Mouse (Mus musculus): ENCODE data around the gene Sh3gl2. TPM values are rescaled to one million over a fixed set of nuclear protein-coding genes. Genes with fewer than 3 reads are reported as not detected.

The Sh3gl2 gene
- total and polyA plus RNA-seq, 3 experiments = not detected

GRCm38 (mm10) chr4:85196201-85196600 lies 8.7 kb upstream of the Sh3gl2 start:
- no peaks in the 10 kb centered on the region for H3K79me2 ChIP-seq (replicated peaks; ENCODE audit: control insufficient read depth, extremely low read depth, insufficient read depth, poor library complexity, severe bottlenecking)
- H3K9me3 ChIP-seq (replicated peaks; ENCODE audit: low read length) = peaks cover 42% of the 10 kb centered on the region
- H3K27ac ChIP-seq (ENCODE audit: insufficient read depth, low read depth) = no peak overlapping the region
- H3K27me3 ChIP-seq (replicated peaks) = no peaks in the 10 kb centered on the region
- H3K4me2 ChIP-seq (ENCODE audit: insufficient read depth, low read depth, poor library complexity, severe bottlenecking) = no peak overlapping the region
- in situ Hi-C loops (cut with MboI; ENCODE audit: low pct_ligation_motif_present, low pct_unique_long_range_greater_than_20kb, low sequenced_read_pairs) = no loop called here
- no peaks in the 10 kb centered on the region for H3K4me1 ChIP-seq (ENCODE audit: control insufficient read depth in 1 of 2, insufficient read depth in 2 of 2)
- dilution Hi-C loops (cut with MboI; ENCODE audit: extremely low pct_ligation_motif_present, extremely low pct_unique_long_range_greater_than_20kb, low sequenced_read_pairs) = no loop called here
- TF ChIP-seq JUND (conservative IDR thresholded peaks at IDR 0.05; ENCODE audit: low read depth, low read length) (no peak), GABPA (IDR thresholded peaks at IDR 0.05; ENCODE audit: insufficient replicate concordance, low read depth, low read length) (no peak), SIN3A (IDR thresholded peaks at IDR 0.05; ENCODE audit: low read length) (no peak), USF1 (IDR thresholded peaks at IDR 0.05; ENCODE audit: low read depth, low read length) (no peak), UBTF (IDR thresholded peaks at IDR 0.05; ENCODE audit: low read depth, low read length) (no peak), HCFC1 (IDR thresholded peaks at IDR 0.05; ENCODE audit: low read depth, low read length) (no peak), ZC3H11A (IDR thresholded peaks at IDR 0.05; ENCODE audit: low read depth, low read length) (no peak), KAT2A (IDR thresholded peaks at IDR 0.05; ENCODE audit: insufficient replicate concordance, low read length) (no peak), EP300 (IDR thresholded peaks at IDR 0.05; ENCODE audit: low read length) (no peak)
- no peak for DNase-seq (ENCODE audit: extremely low read depth)
- H3K9ac ChIP-seq (ENCODE audit: insufficient read depth, low read depth) = no peak overlapping the region
- H3K4me3 ChIP-seq (replicated peaks in 1 of 3; ENCODE audit: low read depth in 2 of 3, low read length in 2 of 3, poor library complexity in 1 of 3) = no peak overlapping the region
- H3K36me3 ChIP-seq (replicated peaks in 1 of 2; ENCODE audit: control insufficient read depth in 1 of 2, insufficient read depth in 1 of 2, low read length in 1 of 2) = no peaks in the 10 kb centered on the region

DNA sequence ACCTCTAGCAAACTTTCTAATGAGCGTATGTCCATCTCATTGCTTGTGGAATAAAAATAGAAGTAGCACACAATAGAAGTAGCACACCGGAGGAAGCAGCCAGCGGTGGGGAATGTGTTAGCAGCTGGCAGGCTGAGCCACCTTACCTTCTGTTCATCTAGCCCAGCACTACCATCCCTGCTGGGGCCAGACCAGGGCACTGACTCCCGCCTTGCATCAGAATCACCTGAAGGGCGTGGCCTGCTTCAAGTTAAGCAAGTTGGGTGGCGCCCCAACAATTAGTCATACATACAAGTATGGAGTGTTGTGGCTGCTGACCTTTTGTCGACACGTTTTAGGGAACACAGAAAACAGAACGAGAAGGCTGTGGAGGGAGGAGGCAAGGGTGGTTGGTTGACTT lies 6.5 kb upstream of the Sh3gl2 start:
- in situ Hi-C loops (cut with MboI; ENCODE audit: low pct_ligation_motif_present, low pct_unique_long_range_greater_than_20kb, low sequenced_read_pairs) = no loop called here
- dilution Hi-C loops (cut with MboI; ENCODE audit: extremely low pct_ligation_motif_present, extremely low pct_unique_long_range_greater_than_20kb, low sequenced_read_pairs) = no loop called here

DNA sequence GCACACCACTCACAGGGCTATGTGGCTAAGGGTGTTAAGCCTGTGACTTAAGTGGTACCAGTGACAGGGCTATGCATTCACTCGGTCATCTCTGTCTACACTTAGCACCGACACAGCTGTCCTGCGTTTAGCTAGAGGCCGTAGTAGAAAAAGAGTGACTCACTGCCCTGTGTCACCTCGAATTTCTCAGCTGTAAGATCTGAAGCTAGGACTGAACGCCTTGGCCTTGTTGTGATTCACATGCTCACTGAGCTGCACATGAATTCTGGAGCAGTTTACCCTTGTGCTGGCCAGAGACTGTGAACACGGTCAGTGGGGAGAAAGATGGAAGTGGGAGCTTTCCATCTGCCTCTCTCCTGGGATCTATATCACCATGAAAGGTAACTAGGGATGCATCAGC lies 2.3 kb upstream of the Sh3gl2 start:
- Histone ChIP-seq H3K27ac (ENCODE audit: insufficient read depth, low read depth) (no peak overlapping the region), H3K27me3 (replicated peaks) (no peaks in the 10 kb centered on the region), H3K4me1 (ENCODE audit: control insufficient read depth in 1 of 2, insufficient read depth in 2 of 2) (no peaks in the 10 kb centered on the region), H3K36me3 (replicated peaks in 1 of 2; ENCODE audit: control insufficient read depth in 1 of 2, insufficient read depth in 1 of 2, low read length in 1 of 2) (no peaks in the 10 kb centered on the region), H3K4me3 (replicated peaks in 1 of 3; ENCODE audit: low read depth in 2 of 3, low read length in 2 of 3, poor library complexity in 1 of 3) (no peak overlapping the region), H3K79me2 (replicated peaks; ENCODE audit: control insufficient read depth, extremely low read depth, insufficient read depth, poor library complexity, severe bottlenecking) (no peaks in the 10 kb centered on the region), H3K9ac (ENCODE audit: insufficient read depth, low read depth) (no peak overlapping the region), H3K4me2 (ENCODE audit: insufficient read depth, low read depth, poor library complexity, severe bottlenecking) (no peak overlapping the region), H3K9me3 (replicated peaks; ENCODE audit: low read length) (peaks cover 71% of the 10 kb centered on the region)
- in situ Hi-C loops (cut with MboI; ENCODE audit: low pct_ligation_motif_present, low pct_unique_long_range_greater_than_20kb, low sequenced_read_pairs) (no loop called here), dilution Hi-C loops (cut with MboI; ENCODE audit: extremely low pct_ligation_motif_present, extremely low pct_unique_long_range_greater_than_20kb, low sequenced_read_pairs) (no loop called here)
- TF ChIP-seq ZNF384 (IDR thresholded peaks at IDR 0.05; ENCODE audit: low read depth, low read length) = no peak
- no peak for TF ChIP-seq CHD2 (IDR thresholded peaks at IDR 0.05; ENCODE audit: low read length)
- TF ChIP-seq ZC3H11A (IDR thresholded peaks at IDR 0.05; ENCODE audit: low read depth, low read length) = no peak
- no peak for TF ChIP-seq CHD1 (IDR thresholded peaks at IDR 0.05; ENCODE audit: low read depth, low read length)
- no peak for TF ChIP-seq USF2 (conservative IDR thresholded peaks at IDR 0.05; ENCODE audit: low read depth, low read length)
- TF ChIP-seq PAX5 (IDR thresholded peaks at IDR 0.05; ENCODE audit: low read length) = no peak
- no peak for TF ChIP-seq POLR2AphosphoS2 (IDR thresholded peaks at IDR 0.05; ENCODE audit: low read depth, low read length)
- no peak for TF ChIP-seq IRF4 (IDR thresholded peaks at IDR 0.05; ENCODE audit: low read depth, low read length)
- no peak for TF ChIP-seq NELFE (IDR thresholded peaks at IDR 0.05; ENCODE audit: low read depth, low read length)
- TF ChIP-seq ZKSCAN1 (IDR thresholded peaks at IDR 0.05; ENCODE audit: borderline replicate concordance, low read depth, low read length) = no peak
- no peak for TF ChIP-seq MAZ (IDR thresholded peaks at IDR 0.05; ENCODE audit: low read depth, low read length)
- no peak for TF ChIP-seq MYC (IDR thresholded peaks at IDR 0.05; ENCODE audit: low read depth, low read length)
- no peak for TF ChIP-seq CTCF (conservative IDR thresholded peaks at IDR 0.05 in 1 of 2, IDR thresholded peaks at IDR 0.05 in 1 of 2; ENCODE audit: low read depth in 2 of 2, low read length in 2 of 2)
- no peak for TF ChIP-seq EP300 (IDR thresholded peaks at IDR 0.05; ENCODE audit: low read length)
- DNase-seq (ENCODE audit: extremely low read depth) = no peak

More for the DNA sequence above, 6.5 kb upstream of the Sh3gl2 start:
- Histone ChIP-seq H3K9ac (ENCODE audit: insufficient read depth, low read depth) (no peak overlapping the region), H3K4me3 (replicated peaks in 1 of 3; ENCODE audit: low read depth in 2 of 3, low read length in 2 of 3, poor library complexity in 1 of 3) (no peak overlapping the region), H3K4me1 (ENCODE audit: control insufficient read depth in 1 of 2, insufficient read depth in 2 of 2) (no peaks in the 10 kb centered on the region), H3K4me2 (ENCODE audit: insufficient read depth, low read depth, poor library complexity, severe bottlenecking) (no peak overlapping the region), H3K27me3 (replicated peaks) (no peaks in the 10 kb centered on the region), H3K79me2 (replicated peaks; ENCODE audit: control insufficient read depth, extremely low read depth, insufficient read depth, poor library complexity, severe bottlenecking) (no peaks in the 10 kb centered on the region), H3K27ac (ENCODE audit: insufficient read depth, low read depth) (no peak overlapping the region), H3K36me3 (replicated peaks in 1 of 2; ENCODE audit: control insufficient read depth in 1 of 2, insufficient read depth in 1 of 2, low read length in 1 of 2) (no peaks in the 10 kb centered on the region), H3K9me3 (replicated peaks; ENCODE audit: low read length) (peaks cover 61% of the 10 kb centered on the region)
- TF ChIP-seq ETS1 (conservative IDR thresholded peaks at IDR 0.05; ENCODE audit: low read depth, low read length) = no peak
- no peak for TF ChIP-seq TCF12 (IDR thresholded peaks at IDR 0.05; ENCODE audit: low read depth, low read length)
- no peak for TF ChIP-seq ELF1 (IDR thresholded peaks at IDR 0.05; ENCODE audit: low read depth, low read length)
- no peak for DNase-seq (ENCODE audit: extremely low read depth)
